Mouse (Mus musculus): ENCODE results near the gene Fbln2.

DNA sequence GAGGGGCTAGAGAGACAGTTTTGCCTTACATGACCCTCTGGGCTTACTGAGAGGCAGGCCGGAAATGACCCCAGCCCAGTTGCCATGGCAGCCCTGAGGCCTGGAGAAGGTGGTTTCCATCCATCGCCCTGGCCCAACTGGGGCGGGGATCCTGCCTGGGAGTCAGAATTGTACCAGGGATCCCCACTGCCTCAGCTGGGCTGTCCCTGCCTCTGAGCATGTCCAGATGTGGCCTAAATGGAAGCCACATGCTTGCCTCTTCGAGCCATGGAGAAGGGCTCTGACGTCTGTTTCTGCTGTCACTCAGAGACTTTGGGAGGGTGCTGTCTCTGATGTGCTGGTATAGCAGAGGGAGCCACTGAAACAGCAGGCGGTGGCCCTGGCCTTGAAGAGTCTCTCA lies 24.2 kb downstream of the Fbln2 start:
- TF ChIP-seq POLR2A (IDR thresholded peaks at IDR 0.05; ENCODE audit: control insufficient read depth, low read depth, low read length) = no peak
- TF ChIP-seq CTCF (IDR thresholded peaks at IDR 0.05; ENCODE audit: control insufficient read depth, insufficient read depth, insufficient replicate concordance, low read depth, low read length) = no peak
